Mouse (Mus musculus): ENCODE measurements around the gene Fzr1.

The Fzr1 gene

DNA sequence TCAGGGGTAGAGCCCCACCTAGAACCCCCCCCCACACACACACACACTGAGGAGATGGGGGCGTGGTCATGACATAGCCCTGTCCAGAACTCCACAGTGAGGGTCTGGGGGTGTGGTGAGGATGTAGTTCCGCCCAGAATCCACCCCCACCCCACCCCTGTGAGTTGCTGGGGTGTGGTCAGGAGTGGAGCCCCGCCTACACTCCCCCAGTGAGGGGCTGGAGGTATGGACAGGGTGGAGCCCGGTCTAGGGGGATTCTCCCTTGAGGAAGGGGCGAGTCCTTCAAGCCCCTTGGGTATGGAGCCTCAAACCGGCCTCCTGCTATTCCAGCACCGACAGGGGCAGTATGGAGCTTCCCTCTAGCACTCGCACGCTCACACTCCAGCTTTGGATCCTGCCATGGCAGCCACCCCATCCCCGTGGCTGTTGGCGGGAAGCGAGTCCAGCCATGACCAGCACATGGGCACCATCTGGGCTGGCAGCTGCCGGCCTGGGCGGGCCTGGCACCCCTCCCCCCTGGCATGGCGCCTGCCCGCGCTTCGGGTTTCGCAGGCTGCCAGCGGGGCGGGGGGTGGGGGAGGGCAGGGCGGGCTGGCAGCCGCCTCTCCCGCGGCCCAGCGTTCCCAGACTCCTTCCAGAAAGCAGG is 38.4 kb upstream of the Fzr1 start:
- DNase-seq (ENCODE audit: low read depth, low spot score), result peak; percentile 83

GRCm38 (mm10) chr10:81415549-81416310 is 37.4 kb upstream of the Fzr1 start:
- no peak for DNase-seq (ENCODE audit: low read depth, low spot score)

GRCm38 (mm10) chr10:81415146-81415545 is 36.8 kb upstream of the Fzr1 start:
- no peak for DNase-seq (ENCODE audit: low read depth, low spot score)

GRCm38 (mm10) chr10:81414682-81415081 is 36.4 kb upstream of the Fzr1 start:
- peak; percentile 71 for DNase-seq (ENCODE audit: low read depth, low spot score)

DNA sequence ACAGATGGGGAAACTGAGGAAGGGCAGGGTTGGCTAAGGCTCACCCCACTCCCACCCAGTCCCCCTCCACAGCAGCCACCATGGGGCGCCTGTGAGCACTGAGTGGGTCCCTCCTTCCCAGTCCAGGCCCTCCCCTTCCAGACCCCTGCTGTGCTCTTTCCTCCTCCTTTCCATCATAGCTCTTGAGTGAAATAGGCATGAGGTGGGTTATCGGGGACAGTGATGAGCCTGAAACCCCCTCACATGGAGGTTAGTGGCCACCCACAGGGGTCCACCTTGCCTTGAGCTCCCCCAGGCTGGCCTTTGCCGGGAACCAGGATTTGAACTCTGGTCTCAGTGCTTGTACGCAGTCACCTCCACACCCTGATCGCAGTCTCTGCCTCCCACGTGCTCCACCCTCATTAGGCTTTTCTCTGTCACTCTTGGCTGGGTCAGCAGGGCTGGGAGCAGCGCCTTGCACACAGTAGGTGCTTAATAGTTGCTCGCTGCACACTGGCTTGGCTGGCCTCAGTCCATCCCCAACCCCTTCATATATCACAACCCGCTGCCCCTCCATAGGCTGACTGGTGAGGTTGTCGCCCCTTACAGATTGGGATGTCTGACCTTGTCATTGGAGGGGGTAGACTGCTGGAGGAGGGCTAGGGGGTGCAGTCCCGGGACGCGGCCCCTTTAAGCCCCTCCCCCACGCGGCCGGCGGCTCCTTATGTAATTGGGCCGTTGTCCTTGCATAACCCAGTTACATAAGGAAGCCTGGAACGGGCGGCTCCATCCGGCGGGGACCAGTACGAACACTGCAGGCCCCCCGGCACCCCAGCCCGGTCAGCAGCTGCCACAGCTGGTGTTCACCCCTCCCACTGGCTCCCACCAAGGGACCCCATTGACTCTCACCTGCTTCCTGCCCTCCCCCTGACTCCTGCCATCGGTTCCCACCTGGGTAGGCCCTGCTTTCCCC is 35.3 kb upstream of the Fzr1 start:
- peak; percentile 83 for DNase-seq (ENCODE audit: low read depth, low spot score)

DNA sequence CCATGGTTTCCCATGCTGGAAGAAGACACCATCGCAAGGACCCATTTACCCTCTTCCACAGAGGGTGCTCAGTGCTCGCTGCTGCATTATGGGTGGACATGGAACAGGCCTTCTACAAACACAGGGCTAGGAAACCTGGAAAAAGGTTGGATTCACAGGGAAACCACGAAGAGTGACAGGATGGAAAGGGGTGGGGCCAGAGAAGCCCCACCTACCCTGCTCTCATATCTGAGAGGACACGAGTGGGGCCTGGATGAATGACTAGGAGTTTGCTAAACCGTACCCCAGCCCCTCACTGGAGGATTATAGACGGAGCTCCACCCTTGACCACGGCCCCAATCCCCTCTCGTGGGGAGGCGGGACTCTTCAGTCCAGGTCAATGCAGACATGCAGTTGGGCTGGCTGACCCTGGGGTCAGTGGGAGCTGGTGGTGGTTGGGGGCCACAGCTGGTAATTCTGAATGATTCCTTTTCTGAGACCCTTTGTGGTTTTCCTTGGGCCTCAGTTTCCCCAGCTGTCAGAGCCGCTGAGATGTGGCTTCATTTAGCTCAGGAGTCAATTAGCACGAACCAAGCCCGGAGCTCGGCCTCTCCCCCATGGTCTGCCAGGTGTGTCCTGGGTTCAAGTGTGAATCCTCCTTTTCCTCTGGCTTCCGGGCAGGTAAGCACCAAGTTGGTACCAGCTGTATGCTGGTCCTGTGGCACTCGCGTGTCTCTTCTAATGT is 34.4 kb upstream of the Fzr1 start:
- DNase-seq (ENCODE audit: low read depth, low spot score), result no peak

- no peak for DNase-seq (ENCODE audit: low read depth, low spot score)
These were observed 33.4 kb upstream of the Fzr1 start for GRCm38 (mm10) chr10:81411471-81412400.

DNA sequence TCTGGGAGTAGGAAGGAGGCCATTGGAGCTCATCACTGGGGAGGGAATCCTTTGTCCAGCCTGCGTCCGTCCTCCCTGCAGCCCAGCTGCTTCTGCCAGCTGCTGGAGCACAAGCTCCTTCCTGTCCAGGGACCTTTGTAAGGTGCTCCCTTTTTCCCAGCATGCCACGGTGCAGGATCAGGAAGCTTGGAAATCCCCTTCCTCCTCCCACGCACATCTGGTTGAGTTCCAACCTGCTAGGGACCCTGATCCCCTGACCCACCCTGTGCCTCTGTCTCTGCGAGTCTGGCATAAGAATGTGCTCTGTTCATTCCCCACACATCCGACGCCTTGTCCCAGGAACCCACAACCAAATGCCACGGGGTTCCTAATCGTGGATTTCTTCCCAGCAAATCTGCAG is 32.7 kb upstream of the Fzr1 start:
- DNase-seq (ENCODE audit: low read depth, low spot score), result no peak

GRCm38 (mm10) chr10:81410350-81410749 is 32.0 kb upstream of the Fzr1 start:
- no peak for DNase-seq (ENCODE audit: low read depth, low spot score)

- DNase-seq (ENCODE audit: low read depth, low spot score), result no peak
These were observed 31.0 kb upstream of the Fzr1 start for GRCm38 (mm10) chr10:81409330-81409729.

GRCm38 (mm10) chr10:81408871-81409291 is 30.6 kb upstream of the Fzr1 start:
- peak; percentile 75 for DNase-seq (ENCODE audit: low read depth, low spot score)

DNA sequence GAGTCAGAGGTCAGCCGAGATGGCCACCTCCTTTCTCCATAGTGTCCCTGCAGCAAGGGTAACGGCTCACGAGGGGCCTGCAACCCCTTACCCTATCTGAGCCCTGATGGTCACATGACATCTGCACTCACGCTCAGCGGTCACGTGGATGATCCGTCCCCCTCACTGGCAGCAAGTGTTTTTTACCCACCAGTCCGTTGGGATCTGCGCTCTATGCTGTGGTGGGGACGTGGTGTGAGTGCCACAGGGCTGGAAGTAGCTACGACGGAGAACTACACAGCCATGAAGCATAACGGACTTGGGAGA is 30.1 kb upstream of the Fzr1 start:
- DNase-seq (ENCODE audit: low read depth, low spot score), result no peak

GRCm38 (mm10) chr10:81407539-81408423 is 29.5 kb upstream of the Fzr1 start:
- no peak for DNase-seq (ENCODE audit: low read depth, low spot score)

DNA sequence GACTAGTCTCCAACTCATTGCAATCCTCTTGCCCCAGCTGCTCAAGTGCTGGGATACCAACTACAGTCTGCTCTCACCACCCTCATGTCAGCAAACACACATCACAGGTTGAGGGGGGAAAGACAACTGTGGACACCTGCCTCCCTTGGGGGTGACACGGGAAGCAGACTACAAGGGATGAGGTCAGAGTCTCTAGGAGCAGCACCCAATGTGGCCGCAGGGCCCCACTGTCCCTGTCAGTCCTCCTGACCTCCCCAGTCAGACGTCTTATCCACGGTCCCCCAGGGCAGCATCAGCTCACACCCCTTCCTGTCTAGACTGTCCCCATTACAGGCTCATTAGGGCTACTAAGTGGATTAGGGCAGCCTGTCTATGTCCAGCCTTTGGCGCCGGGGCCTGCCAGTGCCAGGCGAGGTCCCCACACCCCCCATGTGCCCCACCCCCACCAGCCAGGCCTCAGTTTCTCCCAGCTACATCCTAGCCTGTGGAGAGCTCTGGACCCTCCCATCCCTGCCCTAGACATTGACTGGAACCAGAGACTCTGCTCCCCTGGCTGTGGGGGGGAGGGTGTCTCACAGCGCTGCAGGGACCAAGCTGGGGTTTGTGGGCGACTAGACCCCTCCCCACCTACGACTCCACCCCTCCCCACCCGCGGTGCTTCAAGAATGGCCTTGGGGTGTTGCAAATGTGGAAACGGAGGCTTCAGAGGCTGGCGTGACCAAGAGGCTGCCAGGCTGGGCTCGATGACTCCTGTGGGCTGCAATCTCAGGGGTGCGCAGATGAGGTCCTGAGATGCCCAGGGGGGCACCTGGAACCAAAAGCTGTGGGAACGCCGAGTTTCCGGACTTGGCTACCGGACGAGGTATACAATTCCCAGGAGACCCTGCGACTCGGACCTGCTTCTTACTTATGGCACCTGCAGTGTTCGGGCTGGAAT is 28.5 kb upstream of the Fzr1 start:
- DNase-seq (ENCODE audit: low read depth, low spot score), result no peak

GRCm38 (mm10) chr10:81405588-81406201 is 27.4 kb upstream of the Fzr1 start:
- DNase-seq (ENCODE audit: low read depth, low spot score), result peak; percentile 81

DNA sequence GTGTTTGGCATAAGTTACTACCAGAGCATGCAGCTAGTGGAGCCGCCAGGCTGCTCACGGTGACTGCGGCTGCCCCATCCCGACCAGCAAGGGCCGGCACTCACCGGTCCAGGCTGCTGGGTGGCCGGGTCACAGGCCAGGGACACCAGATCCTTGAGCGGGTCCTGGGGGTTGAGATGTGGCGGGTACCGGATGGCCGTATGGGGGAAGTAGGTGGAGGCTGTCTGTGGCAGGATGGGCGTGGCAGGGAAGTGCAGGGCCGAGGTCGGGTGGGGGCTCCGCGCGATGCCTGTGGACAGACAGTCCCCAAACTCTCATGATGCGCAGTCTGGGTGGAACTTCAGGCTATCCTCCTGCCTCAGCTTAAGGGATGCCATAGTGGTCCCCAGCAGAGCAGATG is 26.4 kb upstream of the Fzr1 start:
- DNase-seq (ENCODE audit: low read depth, low spot score), result no peak

- DNase-seq (ENCODE audit: low read depth, low spot score), result peak; percentile 82
These were observed 25.8 kb upstream of the Fzr1 start for GRCm38 (mm10) chr10:81404082-81404481.

DNA sequence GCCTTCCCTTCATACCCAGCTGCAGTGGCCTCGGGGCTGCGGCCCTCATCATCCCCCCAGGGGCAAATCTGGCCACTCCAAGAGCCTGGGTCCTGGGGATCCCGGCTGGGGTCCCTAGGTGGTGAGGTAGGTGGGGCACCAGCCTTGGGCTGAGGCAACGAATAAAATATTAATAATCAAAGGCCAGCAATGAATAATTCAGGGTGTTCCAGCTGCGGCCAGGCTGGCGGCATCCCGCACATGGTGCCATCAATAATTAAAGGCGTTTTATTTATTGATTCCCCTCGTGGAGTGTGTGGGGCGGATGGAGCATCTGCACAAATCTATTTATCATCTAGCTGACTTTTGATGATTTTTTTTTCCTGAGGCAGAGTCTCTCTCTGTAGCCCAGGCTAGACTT is 25.2 kb upstream of the Fzr1 start:
- DNase-seq (ENCODE audit: low read depth, low spot score), result no peak

All from ZHBTc4 (cell line).